Mouse (Mus musculus): ENCODE data around the gene D10Jhu81e.

- TF ChIP-seq CTCF (IDR thresholded peaks at IDR 0.05; ENCODE audit: control insufficient read depth, insufficient read depth, insufficient replicate concordance, low read depth, low read length) (no peak), POLR2A (IDR thresholded peaks at IDR 0.05; ENCODE audit: control insufficient read depth, low read depth, low read length) (no peak)
Measured at GRCm38 (mm10) chr10:78140251-78140600, 29.4 kb downstream of the D10Jhu81e start.
